Mouse (Mus musculus): ENCODE data around the gene Gtf3c1. TPM values are rescaled to one million over a fixed set of nuclear protein-coding genes. Genes with fewer than 3 reads are reported as not detected.
"Not testable (repeated sequence)": the region's sequence is repeated elsewhere in the genome, so short reads cannot be mapped to it uniquely, and the experiment has no call there.

The Gtf3c1 gene
- total RNA-seq (2015) = 12.7 and 13.0 TPM in 2 replicates
- total RNA-seq (2017) = 22.4 and 27.5 TPM in 2 replicates

DNA sequence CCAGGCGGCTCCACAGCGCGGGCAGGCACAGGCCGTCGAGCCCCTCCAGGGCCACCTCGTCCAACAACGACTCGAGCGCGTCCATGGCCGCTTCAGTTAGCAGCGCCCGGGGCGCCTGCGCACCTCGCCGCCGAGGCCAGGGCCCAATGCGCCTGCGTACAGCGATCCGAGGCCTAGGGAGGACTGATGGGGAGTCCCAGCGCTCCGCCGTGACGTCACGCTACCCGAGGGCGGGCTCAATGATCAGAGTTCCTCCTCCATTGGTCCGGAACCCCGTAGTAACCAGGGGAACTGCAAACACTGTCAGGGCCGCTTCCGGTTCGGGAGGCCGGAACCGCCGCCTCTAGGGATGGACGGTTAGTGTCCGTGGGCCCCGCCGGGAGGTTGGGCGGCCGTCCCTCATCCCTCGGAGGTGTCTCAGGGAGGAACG lies at the start of gene Gtf3c1, which contains the start of gene D430042O09Rik:
Gtf3c1 (minus strand) TSS at position 188 of the 430 bp plus-strand sequence.
D430042O09Rik (plus strand) TSS at position 296 of the 430 bp plus-strand sequence.
- ATAC-seq (ENCODE audit: poor library complexity, severe bottlenecking) = peak; percentile 98

DNA sequence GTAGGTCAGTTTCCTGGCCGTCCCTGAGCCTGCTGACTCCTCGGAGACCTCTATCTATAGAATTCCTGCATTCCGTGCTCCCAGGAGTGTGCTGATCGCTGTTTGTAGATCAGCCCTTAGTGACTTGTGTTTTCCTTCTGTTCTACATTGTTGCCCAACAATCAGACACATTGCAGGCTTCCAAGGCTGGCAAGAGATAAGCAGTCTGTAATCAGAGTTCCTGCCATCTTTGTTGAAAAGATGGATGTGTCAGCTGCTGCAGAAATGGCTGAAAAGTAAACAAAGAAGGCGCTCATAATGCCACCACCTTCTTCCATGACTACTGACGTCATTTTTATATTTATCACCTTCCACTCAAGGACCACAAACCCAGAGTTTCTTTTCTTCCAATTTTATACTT lies 49.2 kb upstream of the Gtf3c1 start:
- ATAC-seq (ENCODE audit: poor library complexity, severe bottlenecking) = no peak

DNA sequence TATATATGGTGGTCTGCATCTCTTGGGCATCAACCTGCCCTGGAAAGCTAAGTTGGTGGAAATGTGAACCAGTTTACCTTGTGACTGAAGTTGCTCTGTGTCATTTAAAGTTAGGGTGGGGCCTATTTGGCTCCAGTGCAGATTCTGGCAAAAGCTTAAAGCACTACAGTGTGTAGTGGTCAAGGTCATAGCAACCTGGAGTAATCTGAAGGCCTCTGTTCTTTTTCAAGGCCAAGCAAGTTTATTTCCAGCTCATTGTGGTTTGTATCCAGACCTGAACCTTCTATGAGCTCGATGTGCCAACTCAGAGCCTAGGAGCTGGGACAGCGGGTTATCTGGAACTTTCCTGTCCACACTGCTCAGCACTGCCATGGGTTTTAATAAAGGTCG lies 45.7 kb upstream of the Gtf3c1 start:
- no peak for ATAC-seq (ENCODE audit: poor library complexity, severe bottlenecking)

DNA sequence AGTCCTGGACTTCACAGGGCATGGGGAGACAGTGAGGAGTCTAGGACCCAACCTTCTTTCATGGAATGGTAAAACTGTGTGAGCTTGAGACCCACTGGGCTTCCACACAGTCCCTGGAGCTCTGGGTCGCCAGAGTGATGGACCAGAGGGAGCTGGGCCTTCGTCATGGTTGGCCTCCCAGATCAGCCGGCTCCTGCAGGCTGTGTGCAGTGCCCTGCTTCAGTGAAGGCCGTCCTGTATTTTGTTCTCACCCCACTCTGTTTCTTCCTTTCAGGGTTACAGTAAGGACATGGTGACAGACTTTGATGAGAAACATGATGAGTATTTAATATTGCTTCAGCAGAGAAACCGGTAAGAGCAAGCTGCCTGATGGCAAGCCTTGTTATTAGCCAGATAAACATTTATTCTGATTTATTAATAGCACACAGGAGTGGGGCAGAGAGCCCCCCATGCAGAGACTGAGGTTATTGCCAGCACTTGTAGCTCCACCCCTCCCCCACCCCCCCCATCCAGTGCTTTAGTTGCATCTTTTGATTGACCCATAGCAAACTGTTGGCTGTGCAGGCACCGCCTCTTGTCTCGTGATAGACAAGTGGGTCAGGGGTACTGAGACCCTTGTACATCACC lies 45.2 kb upstream of the Gtf3c1 start:
- ATAC-seq (ENCODE audit: poor library complexity, severe bottlenecking) = no peak

DNA sequence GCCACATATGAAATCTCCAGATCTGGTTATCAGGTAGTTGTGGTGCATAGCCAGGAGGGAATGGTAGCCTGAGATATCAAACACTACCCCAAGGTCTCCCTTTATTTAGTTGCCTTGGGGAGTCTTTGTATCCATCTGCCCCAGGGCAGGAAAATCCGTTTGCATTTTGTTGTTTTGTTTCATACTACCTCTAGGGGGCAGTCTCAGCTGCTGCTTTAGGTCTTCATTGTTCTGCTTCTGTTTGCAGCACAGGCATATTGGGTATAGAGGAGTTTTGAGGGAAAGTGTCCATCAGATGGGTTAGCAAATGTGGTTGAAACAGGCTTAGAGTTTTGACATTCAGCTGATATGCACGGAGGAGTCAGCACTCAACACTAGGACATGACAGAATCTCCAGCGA lies 40.6 kb upstream of the Gtf3c1 start:
- ATAC-seq (ENCODE audit: poor library complexity, severe bottlenecking) = no peak

DNA sequence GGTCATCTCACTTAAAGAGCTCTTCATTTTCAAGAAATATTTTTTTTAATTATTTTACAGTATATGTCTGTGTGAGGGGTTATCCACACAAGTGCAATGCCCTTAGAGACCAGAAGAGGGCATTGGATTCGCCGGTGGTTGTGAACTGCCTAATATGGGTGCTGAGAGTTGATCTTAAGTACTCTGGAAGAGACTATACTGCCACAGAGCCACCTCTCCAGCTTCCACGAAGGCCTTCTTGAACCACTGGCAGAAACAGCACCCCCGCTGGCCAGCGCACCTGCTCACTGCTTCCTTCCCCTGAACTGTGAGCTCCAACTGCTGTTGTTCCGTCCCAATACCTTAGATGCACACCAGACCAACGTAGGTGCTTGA lies 39.7 kb upstream of the Gtf3c1 start:
- ATAC-seq (ENCODE audit: poor library complexity, severe bottlenecking) = no peak

DNA sequence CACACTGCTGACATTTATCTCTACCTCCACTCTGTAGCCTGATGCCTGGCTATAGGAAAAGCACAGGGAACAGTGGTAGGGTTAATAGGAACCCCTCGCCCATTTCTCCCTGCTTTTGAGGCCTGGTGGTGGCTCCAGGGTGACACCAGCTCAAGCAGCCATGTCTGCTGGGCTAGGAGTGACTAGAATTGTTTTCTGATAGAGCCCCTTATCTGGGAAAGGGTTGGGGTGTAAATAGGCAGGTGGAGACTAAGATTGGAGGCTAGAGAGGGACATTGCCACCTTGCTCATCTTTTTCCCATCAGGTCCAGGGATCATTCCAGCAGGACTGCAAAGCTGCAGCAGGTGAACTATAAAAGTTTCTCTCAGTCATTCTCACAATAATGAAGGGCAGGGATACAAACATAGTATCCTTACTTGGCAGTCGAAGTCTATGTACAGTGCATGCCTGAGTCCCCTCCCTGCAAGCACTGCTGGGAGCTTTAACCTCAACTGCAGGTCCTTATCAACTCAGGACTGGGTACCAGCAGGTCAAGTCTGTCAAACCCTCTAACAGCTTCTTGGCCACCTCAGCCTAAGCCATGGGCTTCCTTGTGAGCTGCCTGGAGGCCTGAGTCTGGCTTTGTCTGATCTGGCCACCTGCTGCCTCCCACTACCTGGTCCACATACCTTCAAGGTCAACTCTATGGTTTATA lies 39.2 kb upstream of the Gtf3c1 start:
- ATAC-seq (ENCODE audit: poor library complexity, severe bottlenecking) = no peak

DNA sequence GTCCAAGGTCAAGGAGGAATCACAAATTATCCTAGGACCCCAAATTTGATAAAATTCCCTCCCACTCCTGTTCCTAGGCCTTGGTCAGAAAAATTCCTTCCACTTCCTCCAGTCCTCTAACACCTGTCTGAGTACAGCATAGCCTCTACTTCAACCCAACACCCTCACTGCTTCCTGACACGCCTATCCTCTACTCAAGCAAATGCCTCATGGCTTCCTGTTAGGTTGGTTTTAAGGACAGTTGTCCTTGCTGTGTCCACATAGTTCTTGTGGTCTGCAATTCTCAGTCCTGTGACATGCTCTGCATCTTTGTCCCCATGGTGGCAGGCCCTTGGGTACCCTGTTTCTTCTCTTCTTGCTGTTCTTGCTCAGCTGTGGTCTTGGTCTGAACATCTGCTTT lies 37.2 kb upstream of the Gtf3c1 start:
- no peak for ATAC-seq (ENCODE audit: poor library complexity, severe bottlenecking)

DNA sequence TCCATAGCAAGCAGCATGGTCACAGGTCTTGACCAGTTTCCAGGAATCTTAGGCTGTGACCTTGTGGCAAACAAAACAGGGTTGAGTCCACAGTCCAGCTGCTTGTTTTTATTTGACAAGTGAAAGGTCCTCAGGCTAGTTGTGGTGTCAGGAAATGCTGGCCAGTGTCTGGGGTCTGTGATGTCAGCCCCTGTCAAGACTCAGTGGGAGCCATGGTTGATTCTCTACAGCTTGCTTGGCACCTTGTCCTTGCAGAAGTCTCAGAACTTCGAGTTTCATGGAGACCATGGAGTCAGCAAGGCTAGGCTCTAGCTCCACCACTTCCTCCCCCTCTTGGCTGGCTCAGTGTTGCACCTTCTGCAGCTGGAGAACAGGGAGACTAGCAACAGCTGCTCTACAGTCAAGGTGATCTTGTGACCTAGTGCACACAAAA lies 33.7 kb upstream of the Gtf3c1 start:
- no peak for ATAC-seq (ENCODE audit: poor library complexity, severe bottlenecking)

DNA sequence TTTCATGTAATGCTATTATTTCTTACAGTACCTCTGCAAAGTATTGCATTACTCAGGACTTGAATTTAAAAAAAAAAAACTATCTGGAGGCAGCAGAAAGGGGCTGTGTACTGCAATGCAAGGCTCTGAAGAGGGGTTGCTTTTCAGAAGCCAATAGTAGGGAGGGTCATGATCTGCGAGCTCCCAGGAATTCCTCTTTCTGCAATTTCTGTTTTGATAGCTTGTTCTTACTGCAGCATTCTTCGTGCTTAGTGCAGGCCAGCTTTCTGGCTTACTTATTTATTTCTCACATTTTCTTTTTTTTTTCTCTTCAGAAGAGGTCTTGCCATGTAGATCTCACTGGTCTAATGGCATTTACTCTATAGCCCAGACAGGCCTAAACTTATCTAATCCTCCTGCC lies 32.9 kb upstream of the Gtf3c1 start:
- no peak for ATAC-seq (ENCODE audit: poor library complexity, severe bottlenecking)

DNA sequence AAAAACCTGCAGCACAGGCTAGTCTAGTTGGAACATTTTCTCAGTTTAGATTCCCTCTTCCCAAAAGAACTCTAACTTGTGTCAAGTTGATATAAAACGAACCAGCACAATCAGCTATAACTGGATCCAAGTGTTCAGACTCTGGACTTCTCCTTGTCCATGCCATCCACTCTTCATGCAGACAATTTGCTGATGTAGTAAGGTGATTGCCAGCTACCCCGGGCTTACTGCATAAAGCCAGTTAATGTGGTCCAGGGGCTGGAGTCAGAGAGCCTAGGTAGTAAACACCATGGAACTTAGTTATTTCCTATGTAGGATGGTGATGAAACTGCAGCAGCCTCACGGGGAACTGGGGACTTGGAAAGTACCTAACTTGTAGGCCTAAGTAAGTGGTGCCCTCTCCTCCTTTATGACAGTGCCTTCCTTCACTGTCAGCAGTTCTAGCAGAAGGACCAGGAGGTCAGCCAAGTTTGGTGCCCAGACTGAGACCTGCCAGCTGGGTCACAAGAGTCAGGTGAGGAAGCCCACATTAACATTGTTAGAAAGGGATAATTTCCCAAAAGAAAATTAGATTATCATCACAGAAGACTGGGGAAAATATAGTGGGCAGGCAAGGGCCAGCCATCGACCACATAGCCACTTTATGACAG lies 28.9 kb upstream of the Gtf3c1 start:
- ATAC-seq (ENCODE audit: poor library complexity, severe bottlenecking) = no peak

DNA sequence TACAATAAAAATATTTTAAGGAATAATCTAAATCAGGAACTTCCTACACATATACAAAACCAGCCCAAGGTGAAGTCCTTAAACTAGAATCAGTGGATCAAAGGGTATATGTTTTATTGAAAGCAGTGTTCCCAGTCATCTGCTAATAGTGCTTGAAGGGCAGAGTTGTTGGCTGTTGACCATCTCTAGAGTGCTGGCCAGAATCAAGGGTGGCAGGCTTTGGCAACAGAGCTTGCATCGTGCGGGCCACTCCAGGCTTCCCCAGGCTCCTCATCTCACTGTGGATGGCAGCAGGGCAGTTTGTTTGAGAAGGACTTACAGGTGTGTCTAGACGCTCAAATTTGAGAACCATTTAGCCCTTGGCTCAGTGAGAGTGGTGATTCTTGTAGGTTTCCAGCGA lies 26.2 kb upstream of the Gtf3c1 start:
- no peak for ATAC-seq (ENCODE audit: poor library complexity, severe bottlenecking)

DNA sequence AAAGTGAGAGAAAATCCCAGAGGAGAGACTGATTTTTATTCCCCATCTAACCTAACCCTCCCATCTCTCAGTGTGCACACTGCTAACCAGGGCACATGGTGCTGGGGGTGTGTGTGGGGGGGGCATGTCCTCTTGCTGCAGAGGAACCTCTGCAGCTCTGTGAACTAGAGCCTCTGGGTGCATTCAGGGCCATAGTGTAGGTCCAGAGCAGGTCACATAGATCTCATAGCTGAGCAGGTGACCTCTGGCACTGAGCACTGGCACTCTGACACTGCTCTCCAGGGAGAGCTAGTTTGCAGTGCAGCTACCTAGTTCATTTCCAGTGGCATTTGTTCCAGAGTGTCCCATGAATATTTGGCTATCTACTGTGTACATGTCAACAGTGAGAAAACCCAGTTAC lies 24.1 kb upstream of the Gtf3c1 start:
- no peak for ATAC-seq (ENCODE audit: poor library complexity, severe bottlenecking)

DNA sequence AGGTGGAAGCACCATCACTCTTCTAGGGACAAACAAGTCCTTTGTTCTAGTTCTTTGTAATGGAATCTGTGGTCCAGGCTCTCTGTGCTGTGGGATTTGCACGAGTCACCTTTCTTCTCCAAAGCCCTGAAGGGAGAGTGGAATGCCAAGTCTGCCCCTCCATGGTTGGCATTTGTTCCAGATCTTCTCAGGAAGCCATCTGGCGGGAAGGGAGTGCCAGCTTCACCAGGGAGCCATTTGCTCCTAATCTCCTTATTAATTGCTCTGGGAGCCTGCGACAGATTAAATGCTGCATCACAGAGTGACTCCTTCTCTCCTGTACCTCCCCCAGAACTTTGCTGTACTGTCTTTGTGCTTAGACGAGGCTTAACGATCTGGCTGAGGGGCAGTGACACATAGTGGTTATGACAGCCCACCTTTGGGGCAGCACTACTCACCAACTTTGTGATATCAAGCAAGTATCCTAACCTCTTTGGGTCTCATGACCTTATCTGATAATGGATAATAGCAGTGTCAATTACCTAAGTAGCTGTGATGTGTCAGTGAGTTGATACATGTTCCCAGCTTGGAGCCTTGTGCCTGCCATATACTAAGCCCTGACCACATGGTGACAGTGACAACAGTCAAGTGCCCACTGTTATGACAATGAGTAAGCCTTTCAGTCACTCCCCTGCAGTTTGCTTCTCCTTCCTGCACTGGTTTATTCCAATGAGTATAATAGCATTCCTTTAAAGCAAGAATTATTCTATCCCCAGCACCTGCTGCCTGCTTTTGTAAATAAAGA lies 15.8 kb upstream of the Gtf3c1 start:
- no peak for ATAC-seq (ENCODE audit: poor library complexity, severe bottlenecking)

DNA sequence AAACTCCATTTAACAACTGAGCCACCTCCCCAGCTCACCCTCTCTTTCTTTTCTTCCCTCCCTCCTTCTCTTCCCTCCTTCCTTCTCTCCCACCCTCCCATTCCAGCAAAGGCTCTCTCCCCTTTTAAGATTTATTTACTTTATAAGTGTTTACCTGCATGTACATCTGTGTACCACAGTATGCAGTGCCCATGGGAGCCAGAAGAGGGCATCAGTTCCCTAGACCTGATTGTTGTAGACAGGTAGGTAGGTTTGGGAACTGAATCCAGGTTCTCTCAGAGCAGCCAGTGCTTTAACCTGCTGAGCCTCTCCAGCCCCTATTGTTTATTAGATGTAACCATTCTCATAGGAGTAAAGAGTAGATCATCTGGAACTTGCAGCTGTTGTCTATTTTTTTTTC lies 14.5 kb upstream of the Gtf3c1 start:
- ATAC-seq (ENCODE audit: poor library complexity, severe bottlenecking) = no peak

DNA sequence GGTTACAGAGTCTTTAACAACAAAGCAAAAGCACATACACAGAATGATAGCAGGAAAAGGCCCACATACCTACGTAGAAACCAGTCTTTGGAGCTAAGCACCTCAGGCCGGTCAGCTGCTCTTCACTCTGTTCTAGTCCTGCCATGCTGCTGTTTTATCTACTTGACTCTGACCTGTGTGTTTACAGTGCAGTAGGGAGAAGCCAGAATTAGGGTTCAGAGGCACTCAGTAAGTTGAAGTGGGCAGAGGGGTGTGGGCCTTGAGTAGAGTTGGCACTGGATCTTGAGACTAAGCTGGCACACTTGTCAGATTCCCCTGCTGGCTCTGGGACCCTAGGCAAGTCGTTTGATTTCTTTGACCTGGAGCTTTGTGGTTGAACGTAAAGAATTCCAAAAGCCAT lies 13.5 kb upstream of the Gtf3c1 start:
- ATAC-seq (ENCODE audit: poor library complexity, severe bottlenecking) = no peak

DNA sequence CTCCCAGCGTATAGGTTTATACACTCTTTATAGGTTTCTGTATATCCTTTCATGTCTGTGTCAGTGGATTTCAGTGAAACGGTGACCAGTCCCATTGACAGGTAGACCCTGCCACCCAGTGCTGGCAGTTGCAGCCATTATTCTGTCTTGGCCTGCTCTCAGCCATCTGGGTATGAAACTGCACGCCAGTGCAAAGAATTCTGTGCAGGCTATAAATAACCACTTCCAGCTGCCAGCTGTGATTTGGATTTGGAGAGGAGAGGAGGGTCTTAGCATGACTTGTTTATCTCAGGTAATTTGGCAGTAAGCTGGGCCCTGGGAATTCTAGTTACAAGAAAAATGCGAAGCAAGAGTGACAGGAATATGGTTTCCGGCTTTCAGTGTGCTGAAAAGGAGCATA lies 12.8 kb upstream of the Gtf3c1 start:
- ATAC-seq (ENCODE audit: poor library complexity, severe bottlenecking) = no peak

DNA sequence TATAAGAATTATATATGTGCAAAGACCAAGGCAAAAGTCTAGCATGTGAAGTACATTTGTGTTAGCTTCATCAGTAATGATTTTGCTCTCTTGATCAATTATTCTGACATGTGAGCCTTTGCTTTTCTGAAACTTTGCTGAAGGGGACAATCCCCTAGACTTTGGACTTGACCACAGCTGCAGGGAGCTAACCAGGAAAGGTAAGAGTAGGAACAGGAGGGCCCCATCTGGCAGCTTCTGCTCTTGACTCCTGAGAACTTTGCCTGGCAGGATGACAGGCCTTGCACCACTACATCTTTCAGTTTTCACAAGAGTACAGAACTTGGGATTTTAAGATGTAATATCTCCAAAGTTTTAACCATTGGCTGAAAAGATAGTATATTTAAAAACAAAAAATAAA lies 10.0 kb upstream of the Gtf3c1 start:
- no peak for ATAC-seq (ENCODE audit: poor library complexity, severe bottlenecking)

DNA sequence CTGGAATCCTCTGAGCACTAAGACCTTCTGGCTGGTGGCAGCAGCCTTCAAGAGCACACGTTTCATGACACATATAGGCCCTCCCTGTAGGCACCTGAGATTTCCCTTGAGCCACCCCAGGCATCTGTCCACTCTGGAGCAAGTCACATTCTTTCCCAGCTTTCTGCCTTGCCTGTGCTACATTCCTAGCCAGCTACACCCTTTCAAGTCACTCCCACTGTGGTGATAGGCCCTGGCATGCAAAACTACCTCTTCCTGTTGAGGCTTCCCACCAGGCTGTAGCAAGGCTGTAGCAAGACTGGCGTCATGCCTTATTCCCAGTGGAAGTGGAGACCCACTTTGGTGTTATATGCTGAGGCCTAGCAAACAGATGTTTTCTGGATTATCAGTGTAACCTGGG lies 9.1 kb upstream of the Gtf3c1 start:
- ATAC-seq (ENCODE audit: poor library complexity, severe bottlenecking) = no peak

DNA sequence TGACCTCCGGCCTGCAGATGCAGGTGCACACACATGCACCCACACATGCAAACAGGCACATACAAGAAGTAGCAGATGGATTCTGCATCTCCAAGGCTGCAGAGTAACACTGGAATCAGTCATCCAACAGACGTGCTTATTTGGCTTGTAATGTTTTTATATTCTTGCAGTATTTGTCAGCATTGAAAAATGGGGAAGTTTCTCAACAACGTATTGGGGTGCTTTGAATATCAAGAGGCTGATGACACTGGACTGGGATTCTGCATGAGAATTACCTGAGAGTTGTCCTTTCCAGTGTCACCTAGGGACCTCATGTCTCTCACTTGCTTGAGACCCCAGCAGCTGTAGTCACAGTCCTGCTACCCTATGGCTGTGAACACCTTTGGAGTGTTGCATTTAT lies 7.2 kb upstream of the Gtf3c1 start:
- ATAC-seq (ENCODE audit: poor library complexity, severe bottlenecking) = no peak

DNA sequence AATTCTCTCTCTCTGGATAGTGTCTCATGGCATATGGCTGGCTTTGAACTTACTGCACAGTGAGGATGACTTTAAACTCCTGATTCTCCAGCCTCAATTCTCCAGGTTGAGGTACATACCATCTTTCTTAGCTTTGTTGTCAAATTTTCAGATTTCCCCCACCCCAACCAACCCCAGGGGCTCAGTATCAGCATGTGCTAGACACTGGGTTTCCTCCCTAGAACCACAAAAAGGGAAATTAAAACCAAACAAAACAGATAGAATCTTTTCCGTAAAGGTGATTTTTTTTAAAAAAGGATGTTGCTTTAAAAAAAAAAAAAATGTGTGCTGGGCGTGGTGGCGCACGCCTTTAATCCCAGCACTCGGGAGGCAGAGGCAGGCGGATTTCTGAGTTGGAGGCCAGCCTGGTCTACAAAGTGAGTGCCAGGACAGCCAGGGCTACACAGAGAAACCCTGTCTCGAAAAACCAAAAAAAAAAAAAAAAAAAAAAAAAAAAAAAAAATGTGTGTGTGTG lies 6.0 kb upstream of the Gtf3c1 start:
- not testable (repeated sequence) for ATAC-seq (ENCODE audit: poor library complexity, severe bottlenecking)
